Mouse (Mus musculus): ENCODE results near the gene Cds1. TPM values are rescaled to one million over a fixed set of nuclear protein-coding genes. Genes with fewer than 3 reads are reported as not detected.

Cds1 gene
- polyA plus RNA-seq (2016; fragmentation: Nextera tagmentation; extraction: Ambion mirVana): 0.42 and 0.64 TPM in 2 replicates

DNA sequence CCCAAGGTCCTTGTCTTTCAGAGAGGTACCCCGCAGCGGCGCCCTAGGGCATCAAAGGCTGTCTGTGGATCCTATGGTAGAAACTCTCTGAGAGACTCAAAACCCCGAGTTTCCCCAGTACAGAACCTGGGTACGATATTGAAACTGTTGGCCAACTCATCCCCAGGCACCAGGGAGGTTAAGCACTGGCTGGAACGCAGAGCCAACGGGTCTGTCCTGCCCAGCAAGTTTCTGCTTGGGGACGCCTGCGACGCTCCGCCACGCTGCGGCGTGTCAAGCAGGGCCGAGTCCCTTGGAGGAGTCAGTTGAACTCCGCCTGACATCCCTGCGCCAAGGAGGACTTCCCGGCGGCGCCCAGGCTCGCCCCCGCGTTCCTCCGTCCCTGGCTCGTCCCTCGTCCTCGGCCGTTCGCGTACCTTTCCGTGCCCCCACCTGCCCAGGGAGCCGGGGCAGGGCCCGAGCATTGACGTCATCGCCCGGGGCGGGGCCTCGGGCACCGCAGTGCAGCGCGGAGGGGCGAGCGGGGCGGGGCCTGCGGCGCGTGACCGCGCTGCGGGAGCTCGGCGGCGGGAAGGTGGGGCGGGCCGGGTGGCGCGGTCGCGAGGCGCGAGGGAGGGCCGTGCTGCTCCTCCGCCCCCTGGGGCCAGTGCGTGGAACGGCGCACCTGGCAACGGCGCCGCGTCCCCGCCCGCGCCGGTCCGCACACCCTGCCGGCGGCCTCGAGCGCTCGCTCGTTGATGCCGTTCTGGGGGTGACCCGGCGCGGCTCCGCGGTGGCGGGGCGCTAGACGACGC lies at the start of gene Cds1:
TSS of gene Cds1 (plus strand) at position 577 of the 794 bp plus-strand sequence.
- peaks cover 81% of the 10 kb centered on the region for H3K27me3 ChIP-seq (ENCODE audit: insufficient read depth, poor library complexity, severe bottlenecking)
- no peaks in the 10 kb centered on the region for H3K9me3 ChIP-seq
- peak; percentile 75 for DNase-seq (ENCODE audit: low spot score)
- H3K4me1 ChIP-seq: peaks cover 9% of the 10 kb centered on the region; the same call in 1 of the 2 replicates
- H3K36me3 ChIP-seq: no peaks in the 10 kb centered on the region
- WGBS: under 1% methylated on average over 87 of the region's 91 CpGs
- H3K4me3 ChIP-seq: peak within 1 kb of the TSS; percentile 86
- peak within 1 kb of the TSS; percentile 63 for H3K27ac ChIP-seq

DNA sequence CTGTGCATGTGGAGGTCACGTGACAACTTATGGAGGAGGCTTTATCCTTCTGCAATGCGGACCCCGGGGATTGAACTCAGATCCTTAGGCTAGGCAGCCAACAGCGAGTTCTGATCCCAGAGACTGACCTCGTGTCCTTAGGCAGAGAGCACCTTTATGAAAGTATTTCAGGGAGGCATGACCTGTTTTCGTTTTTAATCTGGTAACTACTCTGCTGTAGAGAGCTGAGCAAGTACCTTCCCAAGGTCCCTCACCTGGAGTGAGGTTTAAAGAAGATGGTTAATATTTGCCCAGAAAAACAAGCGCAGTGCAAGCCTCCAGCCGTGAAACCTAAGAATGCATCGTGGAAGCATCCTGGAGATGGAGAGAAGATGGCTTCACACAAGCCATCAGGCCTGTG lies 40.7 kb upstream of the Cds1 start:
- Histone ChIP-seq H3K36me3 (no peaks in the 10 kb centered on the region), H3K27me3 (ENCODE audit: insufficient read depth, poor library complexity, severe bottlenecking) (no peaks in the 10 kb centered on the region), H3K4me3 (no peak overlapping the region), H3K27ac (no peak overlapping the region), H3K4me1 (peaks cover 8% of the 10 kb centered on the region), H3K9me3 (no peaks in the 10 kb centered on the region)
- DNase-seq (ENCODE audit: low spot score): no peak
- 82% methylated on average over 9 of the region's 9 CpGs for WGBS

- H3K27me3 ChIP-seq (ENCODE audit: insufficient read depth, poor library complexity, severe bottlenecking): no peaks in the 10 kb centered on the region
- whole genome bisulfite sequencing: 92% methylated on average over 16 of the region's 16 CpGs
- H3K9me3 ChIP-seq: no peaks in the 10 kb centered on the region
- H3K4me3 ChIP-seq: no peak overlapping the region
- H3K27ac ChIP-seq: no peak overlapping the region
- DNase-seq (ENCODE audit: low spot score): no peak
- no peaks in the 10 kb centered on the region for H3K36me3 ChIP-seq
- H3K4me1 ChIP-seq: peaks cover 8% of the 10 kb centered on the region
Measured at GRCm38 (mm10) chr5:101724756-101725155, 40.2 kb upstream of the Cds1 start.

DNA sequence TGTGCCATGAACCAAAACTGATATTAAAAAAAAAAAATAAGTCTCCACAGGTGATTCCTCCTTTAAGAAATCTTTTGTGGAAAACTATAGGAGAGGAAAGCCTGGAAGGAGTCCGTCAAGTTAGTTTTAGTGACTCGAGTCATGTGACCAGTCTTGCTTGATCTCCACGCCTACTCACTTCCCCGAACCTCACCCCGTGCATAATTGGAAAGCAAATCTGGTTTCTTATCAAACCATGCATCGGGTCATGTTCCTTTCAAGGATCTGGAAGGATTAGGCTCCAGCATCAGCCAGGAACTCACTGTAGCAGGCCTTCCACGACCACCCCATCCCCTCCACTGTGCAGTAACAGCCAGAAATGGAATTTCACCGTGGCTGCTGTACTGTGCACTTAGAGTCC lies 39.2 kb upstream of the Cds1 start:
- Histone ChIP-seq H3K27me3 (ENCODE audit: insufficient read depth, poor library complexity, severe bottlenecking) (no peaks in the 10 kb centered on the region), H3K4me1 (peaks cover 5% of the 10 kb centered on the region), H3K27ac (no peak overlapping the region), H3K9me3 (no peaks in the 10 kb centered on the region), H3K4me3 (no peak overlapping the region), H3K36me3 (no peaks in the 10 kb centered on the region)
- WGBS: 79% methylated on average over 8 of the region's 8 CpGs
- DNase-seq (ENCODE audit: low spot score): no peak

- Histone ChIP-seq H3K27me3 (ENCODE audit: insufficient read depth, poor library complexity, severe bottlenecking) (no peaks in the 10 kb centered on the region), H3K9me3 (no peaks in the 10 kb centered on the region), H3K27ac (no peak overlapping the region), H3K36me3 (no peaks in the 10 kb centered on the region), H3K4me3 (no peak overlapping the region), H3K4me1 (no peaks in the 10 kb centered on the region)
- DNase-seq (ENCODE audit: low spot score): no peak
- WGBS: 68% methylated on average over 6 of the region's 6 CpGs
Measured at GRCm38 (mm10) chr5:101726371-101726770, 38.6 kb upstream of the Cds1 start.

DNA sequence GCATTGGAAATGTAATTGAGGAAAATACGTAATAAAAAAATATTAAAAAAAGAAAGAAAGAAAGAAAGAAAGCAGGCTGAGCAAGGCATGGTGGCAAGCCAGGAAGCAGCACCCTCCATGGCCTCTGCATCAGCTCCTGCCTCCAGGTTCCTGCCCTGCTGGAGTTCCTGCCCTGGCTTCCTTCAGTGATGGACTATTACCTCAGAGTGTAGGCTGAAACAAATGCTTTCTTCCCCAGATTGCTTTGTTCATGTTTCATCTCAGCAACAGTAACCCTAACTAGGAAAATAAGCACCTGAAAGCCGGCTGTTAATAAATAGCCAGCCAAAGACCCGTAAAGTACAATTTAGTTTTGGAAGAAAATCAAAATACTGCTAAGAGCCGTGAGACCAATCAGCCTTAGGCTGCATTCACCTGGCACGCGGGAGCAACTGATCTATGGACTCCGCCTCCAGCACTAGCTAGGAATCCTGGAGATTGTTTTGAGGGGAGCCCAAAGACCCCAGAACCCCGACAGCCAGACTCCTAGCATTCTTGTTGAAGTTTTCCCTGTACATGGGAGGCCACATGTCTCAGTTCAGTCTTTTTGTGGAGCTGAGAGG lies 36.5 kb upstream of the Cds1 start:
- WGBS: 77% methylated on average over 8 of the region's 8 CpGs
- Histone ChIP-seq H3K27ac (no peak overlapping the region), H3K4me3 (no peak overlapping the region), H3K36me3 (no peaks in the 10 kb centered on the region), H3K4me1 (no peaks in the 10 kb centered on the region), H3K27me3 (ENCODE audit: insufficient read depth, poor library complexity, severe bottlenecking) (no peaks in the 10 kb centered on the region), H3K9me3 (no peaks in the 10 kb centered on the region)
- no peak for DNase-seq (ENCODE audit: low spot score)

- H3K27ac ChIP-seq: no peak overlapping the region
- H3K36me3 ChIP-seq: no peaks in the 10 kb centered on the region
- H3K27me3 ChIP-seq (ENCODE audit: insufficient read depth, poor library complexity, severe bottlenecking): no peaks in the 10 kb centered on the region
- no peaks in the 10 kb centered on the region for H3K9me3 ChIP-seq
- H3K4me1 ChIP-seq: no peaks in the 10 kb centered on the region
- DNase-seq (ENCODE audit: low spot score): no peak
- no peak overlapping the region for H3K4me3 ChIP-seq
- WGBS: 73% methylated on average over 3 of the region's 3 CpGs
Measured at GRCm38 (mm10) chr5:101737341-101737740, 27.6 kb upstream of the Cds1 start.

DNA sequence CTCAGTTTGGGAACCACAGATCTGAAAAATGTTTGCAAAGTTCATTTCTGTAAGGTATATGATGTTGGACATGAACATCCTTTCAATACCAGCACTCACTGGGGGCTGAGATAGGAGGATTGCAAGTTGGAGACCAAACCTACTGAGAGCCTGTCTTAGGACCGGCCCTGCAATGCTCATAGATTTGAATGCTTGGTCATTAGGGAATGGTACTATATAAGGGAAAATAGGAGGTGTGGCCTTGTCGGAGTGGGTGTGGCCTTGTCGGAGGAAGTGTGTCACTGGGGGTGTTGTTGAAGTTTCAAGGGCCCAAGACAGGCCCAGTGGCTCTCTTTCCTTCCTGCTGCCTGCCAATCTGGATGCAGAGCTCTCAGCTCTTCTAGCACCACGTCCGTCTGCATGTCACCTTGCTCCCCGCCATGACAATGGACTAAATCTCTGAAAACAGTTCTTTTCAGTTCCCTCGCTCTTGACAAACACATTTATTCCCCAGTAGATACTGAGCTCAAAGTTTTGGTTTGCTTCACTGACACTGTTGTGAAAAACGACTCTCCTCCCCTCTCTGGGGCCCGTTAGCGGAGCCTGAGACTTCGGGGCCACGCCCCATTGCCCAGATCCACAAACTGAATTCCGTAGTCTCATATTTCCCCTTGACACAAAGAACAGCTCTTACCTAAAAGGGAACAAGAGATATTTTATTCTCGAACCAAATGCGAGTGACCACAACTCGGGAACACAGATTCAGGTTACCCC lies 24.3 kb upstream of the Cds1 start:
- H3K4me1 ChIP-seq: no peaks in the 10 kb centered on the region
- H3K36me3 ChIP-seq: no peaks in the 10 kb centered on the region
- no peak overlapping the region for H3K4me3 ChIP-seq
- H3K9me3 ChIP-seq: no peaks in the 10 kb centered on the region
- WGBS: 86% methylated on average over 16 of the region's 16 CpGs
- H3K27ac ChIP-seq: no peak overlapping the region
- H3K27me3 ChIP-seq (ENCODE audit: insufficient read depth, poor library complexity, severe bottlenecking): no peaks in the 10 kb centered on the region
- DNase-seq (ENCODE audit: low spot score): peak; percentile 68

DNA sequence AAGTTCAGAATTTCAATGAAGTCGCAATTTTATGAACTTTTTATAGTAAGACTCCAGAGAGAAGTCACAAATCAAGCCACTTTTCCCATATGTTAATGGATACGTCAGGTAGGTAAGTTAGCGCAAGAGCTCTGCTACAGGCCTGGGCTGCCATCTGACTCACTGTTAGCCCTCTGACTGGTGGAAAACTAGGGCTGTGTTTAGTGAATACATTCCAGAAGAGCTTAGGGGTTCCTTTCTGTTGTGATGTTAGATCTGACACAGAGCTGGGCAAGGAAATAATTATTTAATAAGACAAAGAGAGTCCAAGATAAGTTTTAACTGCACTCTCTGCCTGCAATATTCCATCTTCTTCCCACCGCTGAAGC lies 23.7 kb upstream of the Cds1 start:
- H3K4me1 ChIP-seq: no peaks in the 10 kb centered on the region
- no peaks in the 10 kb centered on the region for H3K36me3 ChIP-seq
- DNase-seq (ENCODE audit: low spot score): peak; percentile 20
- no peak overlapping the region for H3K27ac ChIP-seq
- 91% methylated on average over 4 of the region's 4 CpGs for WGBS
- no peak overlapping the region for H3K4me3 ChIP-seq
- H3K27me3 ChIP-seq (ENCODE audit: insufficient read depth, poor library complexity, severe bottlenecking): no peaks in the 10 kb centered on the region
- H3K9me3 ChIP-seq: no peaks in the 10 kb centered on the region

DNA sequence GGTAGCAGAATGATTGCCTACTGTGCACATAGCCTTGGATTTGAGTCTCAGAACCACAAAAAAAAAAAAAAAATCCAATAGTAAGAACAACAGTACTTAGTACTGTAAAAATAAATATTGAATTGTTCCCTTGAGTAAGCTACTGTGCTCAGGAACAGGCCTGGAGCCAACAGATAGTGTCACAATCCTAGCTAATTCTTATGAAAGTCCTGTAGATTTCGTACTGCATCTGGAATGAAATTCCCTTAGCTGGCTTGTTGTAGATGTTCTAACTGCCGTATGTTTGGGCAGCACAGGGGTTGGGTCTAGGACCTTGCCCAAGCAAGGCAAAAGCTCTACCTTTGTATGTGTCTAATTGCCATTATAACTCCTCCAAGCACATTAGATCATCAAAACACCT lies 22.9 kb upstream of the Cds1 start:
- WGBS: 90% methylated on average over 2 of the region's 2 CpGs
- H3K27ac ChIP-seq: no peak overlapping the region
- no peaks in the 10 kb centered on the region for H3K9me3 ChIP-seq
- peak; percentile 16 for DNase-seq (ENCODE audit: low spot score)
- no peaks in the 10 kb centered on the region for H3K4me1 ChIP-seq
- no peak overlapping the region for H3K4me3 ChIP-seq
- no peaks in the 10 kb centered on the region for H3K27me3 ChIP-seq (ENCODE audit: insufficient read depth, poor library complexity, severe bottlenecking)
- no peaks in the 10 kb centered on the region for H3K36me3 ChIP-seq

DNA sequence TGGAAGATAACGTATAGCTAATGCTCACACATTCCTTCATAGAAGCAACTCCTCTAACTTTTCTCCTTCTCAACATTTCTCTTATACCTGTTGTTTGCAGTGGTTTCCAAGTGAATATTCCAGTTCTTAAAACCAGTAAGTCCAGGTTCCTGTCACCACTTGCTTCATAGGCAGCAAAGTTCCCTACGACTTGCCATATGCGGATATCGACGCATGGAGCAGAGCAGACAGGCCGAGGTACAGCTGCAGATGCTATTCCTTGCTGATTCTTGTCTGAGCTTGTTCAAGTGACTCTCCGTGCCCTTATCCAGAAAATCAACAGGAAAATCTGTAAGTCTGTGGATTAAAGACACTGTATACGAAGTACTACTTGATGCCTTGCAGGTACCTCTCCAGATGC lies 22.5 kb upstream of the Cds1 start:
- Histone ChIP-seq H3K9me3 (no peaks in the 10 kb centered on the region), H3K36me3 (no peaks in the 10 kb centered on the region), H3K27me3 (ENCODE audit: insufficient read depth, poor library complexity, severe bottlenecking) (no peaks in the 10 kb centered on the region), H3K4me1 (no peaks in the 10 kb centered on the region), H3K27ac (no peak overlapping the region), H3K4me3 (no peak overlapping the region)
- 90% methylated on average over 8 of the region's 8 CpGs for WGBS
- peak; percentile 16 for DNase-seq (ENCODE audit: low spot score)

GRCm38 (mm10) chr5:101744886-101745285 lies 20.0 kb upstream of the Cds1 start:
- no peaks in the 10 kb centered on the region for H3K4me1 ChIP-seq
- no peaks in the 10 kb centered on the region for H3K9me3 ChIP-seq
- peak; percentile 39 for DNase-seq (ENCODE audit: low spot score)
- H3K4me3 ChIP-seq: no peak overlapping the region
- no peaks in the 10 kb centered on the region for H3K27me3 ChIP-seq (ENCODE audit: insufficient read depth, poor library complexity, severe bottlenecking)
- H3K36me3 ChIP-seq: no peaks in the 10 kb centered on the region
- H3K27ac ChIP-seq: no peak overlapping the region
- WGBS: 75% methylated on average over 6 of the region's 6 CpGs

DNA sequence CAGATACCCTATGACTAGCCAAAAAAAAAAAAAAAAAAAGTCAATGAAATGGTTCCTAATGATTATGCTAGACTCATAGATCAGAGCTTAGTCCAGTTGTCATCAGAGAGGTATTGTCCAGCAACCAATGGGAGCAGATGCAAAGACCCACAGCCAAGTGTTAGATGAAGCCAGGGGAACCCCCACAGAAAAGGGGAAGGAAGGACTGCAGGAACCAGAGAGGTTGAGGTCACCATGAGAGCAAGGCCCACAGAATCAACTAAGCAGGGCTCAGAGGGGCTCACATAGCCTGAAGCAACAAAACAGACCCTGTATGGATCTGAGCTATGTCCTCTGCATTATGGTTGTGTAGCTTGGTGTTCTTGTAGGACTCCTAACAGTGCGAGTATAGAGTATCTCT lies 11.2 kb upstream of the Cds1 start:
- Histone ChIP-seq H3K27me3 (ENCODE audit: insufficient read depth, poor library complexity, severe bottlenecking) (no peaks in the 10 kb centered on the region), H3K27ac (no peak overlapping the region), H3K36me3 (no peaks in the 10 kb centered on the region), H3K4me3 (no peak overlapping the region), H3K4me1 (no peaks in the 10 kb centered on the region), H3K9me3 (no peaks in the 10 kb centered on the region)
- WGBS: 63% methylated on average over 1 of the region's 1 CpGs
- peak; percentile 33 for DNase-seq (ENCODE audit: low spot score)

Measured in heart, embryonic 10.5 days (tissue).